Mouse (Mus musculus): ENCODE data around the gene Kcnmb2. TPM values are rescaled to one million over a fixed set of nuclear protein-coding genes. Genes with fewer than 3 reads are reported as not detected.

The Kcnmb2 gene
- polyA plus RNA-seq, 1 experiment from 2014 or later = 0.61 TPM

GRCm38 (mm10) chr3:32012205-32012931, 110.1 kb downstream of the Kcnmb2 start:
- ATAC-seq (ENCODE audit: insufficient number of reproducible peaks, low FRiP score) = no peak
- WGBS = 79% methylated on average over 12 of the region's 12 CpGs

GRCm38 (mm10) chr3:32020981-32021380, 118.7 kb downstream of the Kcnmb2 start:
- 0 out of 2 replicates have a peak, but pooled peaks cover 2% of the 10 kb centered on the region for H3K9me3 ChIP-seq (replicated peaks)
- no peak for ATAC-seq (ENCODE audit: insufficient number of reproducible peaks, low FRiP score)
- H3K9ac ChIP-seq = no peak overlapping the region
- H3K27me3 ChIP-seq (replicated peaks) = no peaks in the 10 kb centered on the region
- H3K36me3 ChIP-seq = no peaks in the 10 kb centered on the region
- no peak overlapping the region for H3K27ac ChIP-seq (ENCODE audit: poor library complexity, severe bottlenecking)
- no peak overlapping the region for H3K4me3 ChIP-seq
- WGBS = 83% methylated on average over 6 of the region's 6 CpGs
- no peaks in the 10 kb centered on the region for H3K4me1 ChIP-seq (replicated peaks)
- H3K4me2 ChIP-seq = no peak overlapping the region

More at GRCm38 (mm10) chr3:32012205-32012931, 110.1 kb downstream of the Kcnmb2 start:
- no peaks in the 10 kb centered on the region for H3K4me1 ChIP-seq (replicated peaks)
- H3K9ac ChIP-seq = no peak overlapping the region
- no peaks in the 10 kb centered on the region for H3K27me3 ChIP-seq (replicated peaks)
- H3K9me3 ChIP-seq (replicated peaks) = 0 out of 2 replicates have a peak, but pooled peaks cover 2% of the 10 kb centered on the region
- no peaks in the 10 kb centered on the region for H3K36me3 ChIP-seq
- no peak overlapping the region for H3K4me3 ChIP-seq
- no peak overlapping the region for H3K27ac ChIP-seq (ENCODE audit: poor library complexity, severe bottlenecking)
- no peak overlapping the region for H3K4me2 ChIP-seq

DNA sequence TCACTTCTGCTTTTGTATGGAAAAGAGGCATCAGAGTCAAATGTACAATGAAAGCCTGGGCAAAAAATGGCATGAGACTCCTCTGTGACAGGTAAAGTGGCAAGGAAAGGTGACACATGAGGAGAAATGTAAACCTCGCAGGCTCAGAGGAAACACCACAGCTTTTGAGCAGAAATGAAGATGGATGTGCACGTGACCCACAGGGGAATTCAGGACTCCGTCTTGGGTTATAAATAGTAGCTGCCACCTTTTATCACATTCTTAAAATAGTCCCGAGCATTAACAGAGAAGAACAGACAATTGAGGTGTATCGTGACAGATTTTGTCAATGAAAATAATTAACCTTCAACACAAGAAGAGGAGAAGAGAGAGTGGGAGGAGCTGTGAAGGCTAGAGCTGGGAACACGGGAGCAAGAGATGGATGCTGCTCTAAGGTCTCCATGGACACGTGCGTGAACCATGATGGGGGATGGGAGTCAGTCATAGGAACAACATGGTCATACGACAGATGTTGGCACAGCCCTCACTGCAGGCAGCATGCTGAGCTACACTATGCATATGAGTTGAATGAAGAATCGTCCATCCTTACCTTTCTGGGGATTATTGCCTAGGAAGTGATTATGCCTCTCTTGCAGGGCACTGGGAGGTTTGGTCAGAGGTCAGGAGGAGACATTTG, 127.2 kb downstream of the Kcnmb2 start:
- no peak overlapping the region for H3K4me3 ChIP-seq
- H3K27ac ChIP-seq (ENCODE audit: poor library complexity, severe bottlenecking) = no peak overlapping the region
- H3K4me1 ChIP-seq (replicated peaks) = peaks cover 15% of the 10 kb centered on the region; the same call in 1 of the 2 replicates
- no peak overlapping the region for H3K9ac ChIP-seq
- H3K4me2 ChIP-seq = peak overlapping the region; percentile 46
- WGBS = 46% methylated on average over 10 of the region's 10 CpGs
- H3K27me3 ChIP-seq (replicated peaks) = no peaks in the 10 kb centered on the region
- no peaks in the 10 kb centered on the region for H3K9me3 ChIP-seq (replicated peaks)
- no peak for ATAC-seq (ENCODE audit: insufficient number of reproducible peaks, low FRiP score)
- H3K36me3 ChIP-seq = no peaks in the 10 kb centered on the region

DNA sequence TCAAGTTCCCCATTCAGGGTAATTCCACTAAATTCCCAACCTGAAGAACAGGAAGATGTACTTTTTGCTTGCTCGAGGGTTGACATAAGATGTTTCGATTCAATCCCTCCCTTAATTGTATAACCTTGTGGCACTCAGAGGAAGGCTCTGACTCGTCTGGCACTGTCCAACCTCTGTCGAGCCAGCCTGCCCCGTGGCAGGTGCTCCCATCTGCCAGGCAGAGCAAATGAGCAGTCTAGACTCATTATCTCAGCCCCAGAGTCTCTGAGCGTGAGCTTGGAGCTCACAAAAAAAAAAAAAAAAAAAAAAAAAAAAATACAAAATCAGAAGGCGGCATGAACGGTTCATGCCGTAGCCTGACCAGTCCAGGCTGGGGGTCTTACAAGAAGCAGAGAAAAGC, 130.1 kb downstream of the Kcnmb2 start:
- Histone ChIP-seq H3K4me3 (no peak overlapping the region), H3K4me2 (no peak overlapping the region), H3K9me3 (replicated peaks) (no peaks in the 10 kb centered on the region), H3K27ac (ENCODE audit: poor library complexity, severe bottlenecking) (no peak overlapping the region), H3K36me3 (no peaks in the 10 kb centered on the region), H3K27me3 (replicated peaks) (no peaks in the 10 kb centered on the region), H3K9ac (no peak overlapping the region), H3K4me1 (replicated peaks) (peaks cover 11% of the 10 kb centered on the region; the same call in 1 of the 2 replicates)
- WGBS = 74% methylated on average over 9 of the region's 9 CpGs
- ATAC-seq (ENCODE audit: insufficient number of reproducible peaks, low FRiP score) = no peak

DNA sequence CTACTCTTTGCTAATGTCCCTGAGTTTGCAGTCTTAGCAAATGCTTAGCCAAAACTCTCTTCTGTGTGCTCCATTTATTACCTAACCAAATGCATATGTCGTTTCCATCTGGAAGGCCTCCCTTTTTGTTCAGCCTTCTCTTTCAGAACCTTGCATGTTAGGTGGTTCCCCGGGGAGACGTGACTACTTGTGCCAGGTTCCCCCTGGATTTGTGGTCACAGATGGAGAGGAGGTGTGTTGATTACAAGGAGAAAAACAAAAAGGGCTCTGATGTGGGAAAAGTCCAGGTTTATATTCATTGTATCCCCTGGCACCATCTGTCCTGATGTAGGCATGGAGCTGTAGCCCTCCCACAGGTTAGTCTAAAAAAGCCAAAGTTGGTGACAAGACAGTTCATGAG, 141.5 kb downstream of the Kcnmb2 start:
- H3K27me3 ChIP-seq (replicated peaks) = no peaks in the 10 kb centered on the region
- no peak for ATAC-seq (ENCODE audit: insufficient number of reproducible peaks, low FRiP score)
- no peak overlapping the region for H3K27ac ChIP-seq (ENCODE audit: poor library complexity, severe bottlenecking)
- no peaks in the 10 kb centered on the region for H3K9me3 ChIP-seq (replicated peaks)
- H3K9ac ChIP-seq = no peak overlapping the region
- no peak overlapping the region for H3K4me2 ChIP-seq
- H3K4me1 ChIP-seq (replicated peaks) = no peaks in the 10 kb centered on the region
- H3K4me3 ChIP-seq = no peak overlapping the region
- no peaks in the 10 kb centered on the region for H3K36me3 ChIP-seq
- WGBS = 78% methylated on average over 3 of the region's 3 CpGs

- 80% methylated on average over 3 of the region's 3 CpGs for WGBS
Measured at GRCm38 (mm10) chr3:32048777-32049176, 146.5 kb downstream of the Kcnmb2 start.

GRCm38 (mm10) chr3:32052596-32052995, 150.3 kb downstream of the Kcnmb2 start:
- H3K27me3 ChIP-seq (replicated peaks) = no peaks in the 10 kb centered on the region
- H3K9me3 ChIP-seq (replicated peaks) = no peaks in the 10 kb centered on the region
- H3K27ac ChIP-seq (ENCODE audit: poor library complexity, severe bottlenecking) = no peak overlapping the region
- no peak for ATAC-seq (ENCODE audit: insufficient number of reproducible peaks, low FRiP score)
- H3K4me3 ChIP-seq = no peak overlapping the region
- H3K4me2 ChIP-seq = no peak overlapping the region
- H3K36me3 ChIP-seq = no peaks in the 10 kb centered on the region
- WGBS = 51% methylated on average over 3 of the region's 3 CpGs
- H3K4me1 ChIP-seq (replicated peaks) = no peaks in the 10 kb centered on the region
- no peak overlapping the region for H3K9ac ChIP-seq

More at GRCm38 (mm10) chr3:32048777-32049176, 146.5 kb downstream of the Kcnmb2 start:
- no peaks in the 10 kb centered on the region for H3K9me3 ChIP-seq (replicated peaks)
- H3K9ac ChIP-seq = no peak overlapping the region
- no peak overlapping the region for H3K4me2 ChIP-seq
- H3K36me3 ChIP-seq = no peaks in the 10 kb centered on the region
- H3K27ac ChIP-seq (ENCODE audit: poor library complexity, severe bottlenecking) = no peak overlapping the region
- H3K27me3 ChIP-seq (replicated peaks) = no peaks in the 10 kb centered on the region
- H3K4me3 ChIP-seq = no peak overlapping the region
- H3K4me1 ChIP-seq (replicated peaks) = no peaks in the 10 kb centered on the region
- no peak for ATAC-seq (ENCODE audit: insufficient number of reproducible peaks, low FRiP score)

- Histone ChIP-seq H3K4me3 (no peak overlapping the region), H3K36me3 (no peaks in the 10 kb centered on the region), H3K9ac (no peak overlapping the region), H3K27me3 (replicated peaks) (no peaks in the 10 kb centered on the region), H3K4me1 (replicated peaks) (no peaks in the 10 kb centered on the region), H3K9me3 (replicated peaks) (no peaks in the 10 kb centered on the region), H3K4me2 (no peak overlapping the region), H3K27ac (ENCODE audit: poor library complexity, severe bottlenecking) (no peak overlapping the region)
- ATAC-seq (ENCODE audit: insufficient number of reproducible peaks, low FRiP score) = no peak
- WGBS = 82% methylated on average over 10 of the region's 10 CpGs
Measured at GRCm38 (mm10) chr3:32053610-32054241, 151.4 kb downstream of the Kcnmb2 start.

GRCm38 (mm10) chr3:32059888-32060656, 157.8 kb downstream of the Kcnmb2 start:
- ATAC-seq (ENCODE audit: insufficient number of reproducible peaks, low FRiP score) = no peak
- no peaks in the 10 kb centered on the region for H3K9me3 ChIP-seq (replicated peaks)
- H3K4me3 ChIP-seq = no peak overlapping the region
- no peaks in the 10 kb centered on the region for H3K36me3 ChIP-seq
- WGBS = 60% methylated on average over 10 of the region's 10 CpGs
- H3K9ac ChIP-seq = no peak overlapping the region
- H3K4me1 ChIP-seq (replicated peaks) = no peaks in the 10 kb centered on the region
- no peak overlapping the region for H3K4me2 ChIP-seq
- H3K27ac ChIP-seq (ENCODE audit: poor library complexity, severe bottlenecking) = no peak overlapping the region
- no peaks in the 10 kb centered on the region for H3K27me3 ChIP-seq (replicated peaks)

DNA sequence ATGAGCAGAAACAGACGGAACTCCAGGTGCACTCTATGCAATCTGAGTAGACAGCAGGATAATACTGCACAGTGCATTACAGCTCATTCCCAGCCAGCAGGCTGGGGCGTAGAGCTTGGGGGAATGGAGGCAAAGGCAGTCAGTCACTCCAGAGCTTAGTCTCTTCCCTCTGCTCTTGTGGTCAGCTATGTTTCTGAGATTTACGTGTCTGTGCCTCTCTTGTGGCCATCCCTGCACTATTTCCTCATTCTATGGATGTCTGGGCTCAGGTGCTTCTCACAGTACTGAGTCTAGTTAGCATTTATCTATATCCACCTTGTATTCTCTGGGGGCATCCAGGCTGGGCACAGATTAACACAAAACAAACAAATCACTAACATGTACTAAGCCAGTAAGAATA, 160.4 kb downstream of the Kcnmb2 start:
- Histone ChIP-seq H3K36me3 (no peaks in the 10 kb centered on the region), H3K27ac (ENCODE audit: poor library complexity, severe bottlenecking) (no peak overlapping the region), H3K9ac (no peak overlapping the region), H3K27me3 (replicated peaks) (no peaks in the 10 kb centered on the region), H3K4me3 (no peak overlapping the region), H3K9me3 (replicated peaks) (no peaks in the 10 kb centered on the region), H3K4me2 (no peak overlapping the region), H3K4me1 (replicated peaks) (no peaks in the 10 kb centered on the region)
- 78% methylated on average over 3 of the region's 3 CpGs for WGBS
- ATAC-seq (ENCODE audit: insufficient number of reproducible peaks, low FRiP score) = no peak

- H3K4me3 ChIP-seq = no peak overlapping the region
- WGBS = 70% methylated on average over 3 of the region's 3 CpGs
- no peaks in the 10 kb centered on the region for H3K36me3 ChIP-seq
- H3K27me3 ChIP-seq (replicated peaks) = no peaks in the 10 kb centered on the region
- no peak overlapping the region for H3K9ac ChIP-seq
- H3K4me1 ChIP-seq (replicated peaks) = no peaks in the 10 kb centered on the region
- H3K27ac ChIP-seq (ENCODE audit: poor library complexity, severe bottlenecking) = no peak overlapping the region
- H3K4me2 ChIP-seq = no peak overlapping the region
- no peaks in the 10 kb centered on the region for H3K9me3 ChIP-seq (replicated peaks)
- ATAC-seq (ENCODE audit: insufficient number of reproducible peaks, low FRiP score) = no peak
Measured at GRCm38 (mm10) chr3:32063312-32063711, 161.0 kb downstream of the Kcnmb2 start.

All from heart, embryonic 12.5 days (tissue).